Mouse (Mus musculus) MEL (cell line): ENCODE measurements around the gene Pigq.

ENCODE experiments used
- CTCF ChIP-seq, 3 experiments: IDR thresholded peaks in 2 of 3; conservative IDR thresholded peaks in 1 of 3; 2 replicates each; pipeline ENCODE4 v1.5.1; 2011 to 2012; ENCODE audit warnings: low read length in 3 of 3, low read depth in 2 of 3, mild to moderate bottlenecking in 2 of 3, improper control_type of control experiment in 1 of 3, inconsistent platforms in 1 of 3, mixed read lengths in 1 of 3, moderate library complexity in 1 of 3; ENCODE audit not compliant: control insufficient read depth in 1 of 3, insufficient read depth in 1 of 3, poor library complexity in 1 of 3, severe bottlenecking in 1 of 3
- E2F4 ChIP-seq: IDR thresholded peaks from 2 replicates; pipeline ENCODE4 v1.6.1; 2011; ENCODE audit warnings: low read depth, low read length, improper control_type of control experiment, borderline replicate concordance
- ETS1 ChIP-seq: IDR thresholded peaks from 2 replicates; pipeline ENCODE4 v1.6.1; 2012; ENCODE audit warnings: low read depth, mild to moderate bottlenecking, inconsistent platforms, low read length, improper control_type of control experiment, moderate library complexity
- GATA1 ChIP-seq: IDR thresholded peaks from 2 replicates; pipeline ENCODE4 v1.6.1; 2011; ENCODE audit warnings: low read depth, low read length, improper control_type of control experiment
- MYC ChIP-seq: IDR thresholded peaks from 2 replicates; pipeline ENCODE4 v1.6.1; 2011; ENCODE audit warnings: low read depth, mild to moderate bottlenecking, low read length, improper control_type of control experiment, moderate library complexity
- POLR2A ChIP-seq, 2 experiments: IDR thresholded peaks; 2 replicates each; pipeline ENCODE4 v1.6.1; 2011 to 2012; ENCODE audit warnings: low read length in 2 of 2, mild to moderate bottlenecking in 2 of 2, control low read depth in 1 of 2, improper control_type of control experiment in 1 of 2, low read depth in 1 of 2, moderate library complexity in 1 of 2; ENCODE audit not compliant: control insufficient read depth in 1 of 2, insufficient read depth in 1 of 2, poor library complexity in 1 of 2

- TF ChIP-seq E2F4 = no peak
- TF ChIP-seq POLR2A (IDR thresholded peaks at IDR 0.05; ENCODE audit: control insufficient read depth in 1 of 2, insufficient read depth in 1 of 2, low read depth in 1 of 2, low read length in 2 of 2, poor library complexity in 1 of 2) = no peak
- no peak for TF ChIP-seq GATA1
- no peak for TF ChIP-seq CTCF (IDR thresholded peaks at IDR 0.05 in 2 of 3, conservative IDR thresholded peaks at IDR 0.05 in 1 of 3; ENCODE audit: control insufficient read depth in 1 of 3, insufficient read depth in 1 of 3, low read depth in 2 of 3, low read length in 3 of 3, poor library complexity in 1 of 3, severe bottlenecking in 1 of 3)
- TF ChIP-seq ETS1 = no peak
- no peak for TF ChIP-seq MYC
Observed at GRCm38 (mm10) chr17:25925348-25925747, 19.4 kb downstream of the Pigq start.
